Mouse (Mus musculus) activated CD4-positive, CD25-positive, alpha-beta regulatory T cell, adult 9 weeks (primary cell): ENCODE data around the gene Slc35g3. TPM values are rescaled to one million over a fixed set of nuclear protein-coding genes. Genes with fewer than 3 reads are reported as not detected.

Experiments used
- polyA plus RNA-seq: library from polyadenylated mRNA; unstranded; fragments of 100-300 nt; shearing (Covaris generic); gene quantifications from one replicate; pipeline ENCODE4 v1.2.1, GENCODE M21; 2017

Slc35g3 gene
- polyA plus RNA-seq = not detected

GRCm38 (mm10) chr11:69761868-69762267 lies at the start of gene Slc35g3:
Slc35g3 (minus strand) TSS chr11:69761968.

GRCm38 (mm10) chr11:69804972-69805909 lies 43.5 kb upstream of the Slc35g3 start, which contains the start of gene Tmem102:
Tmem102 (minus strand) TSS chr11:69805624.

GRCm38 (mm10) chr11:69801379-69801977 lies 39.7 kb upstream of the Slc35g3 start, which contains the start of gene Fgf11:
Fgf11 (minus strand) TSS chr11:69801857.

GRCm38 (mm10) chr11:69795168-69795982 lies 33.6 kb upstream of the Slc35g3 start, which contains the start of gene Chrnb1:
Chrnb1 (minus strand) TSS chr11:69795943.

GRCm38 (mm10) chr11:69765221-69766125 lies 3.7 kb upstream of the Slc35g3 start, which contains the start of gene Zbtb4:
Zbtb4 (plus strand) TSS chr11:69765912.

GRCm38 (mm10) chr11:69758478-69758970 lies 3.2 kb downstream of the Slc35g3 start, which contains the start of gene Polr2a:
Polr2a (minus strand) TSS chr11:69758637.

Other genes with a start within 250 kb of the Slc35g3 start
- gene Dnah2, start 212.9 kb downstream of the Slc35g3 start, polyA plus RNA-seq = not detected
- 0.50 TPM for gene Efnb3, start 201.8 kb downstream of the Slc35g3 start, polyA plus RNA-seq
- gene Wrap53, start 181.7 kb downstream of the Slc35g3 start, polyA plus RNA-seq = 34.5 TPM
- 251 TPM for gene Trp53, start 181.6 kb downstream of the Slc35g3 start, polyA plus RNA-seq
- not detected for gene Atp1b2, start 156.0 kb downstream of the Slc35g3 start, polyA plus RNA-seq
- gene Shbg, start 144.1 kb downstream of the Slc35g3 start, polyA plus RNA-seq = not detected
- gene Sat2, start 139.9 kb downstream of the Slc35g3 start, polyA plus RNA-seq = not detected
- gene Fxr2, start 129.0 kb downstream of the Slc35g3 start, polyA plus RNA-seq = 8.7 TPM
- gene Sox15, start 106.7 kb downstream of the Slc35g3 start, polyA plus RNA-seq = not detected
- gene Mpdu1, start 99.3 kb downstream of the Slc35g3 start, polyA plus RNA-seq = 54.7 TPM
- 10.0 TPM for gene Cd68, start 95.8 kb downstream of the Slc35g3 start, polyA plus RNA-seq
- 587 TPM for gene Eif4a1, start 89.5 kb downstream of the Slc35g3 start, polyA plus RNA-seq
- 41.0 TPM for gene Senp3, start 79.9 kb downstream of the Slc35g3 start, polyA plus RNA-seq
- not detected for gene Tnfsf13, start 76.2 kb downstream of the Slc35g3 start, polyA plus RNA-seq
- not detected for gene Tnfsf12, start 66.1 kb downstream of the Slc35g3 start, polyA plus RNA-seq
- not detected for gene Tnfsfm13, start 65.9 kb downstream of the Slc35g3 start, polyA plus RNA-seq
- gene Polr2a, start 3.3 kb downstream of the Slc35g3 start, polyA plus RNA-seq = 59.9 TPM
- 4.5 TPM for gene Zbtb4, start 3.9 kb upstream of the Slc35g3 start, polyA plus RNA-seq
- 4.8 TPM for gene Chrnb1, start 34.0 kb upstream of the Slc35g3 start, polyA plus RNA-seq
- gene Fgf11, start 39.9 kb upstream of the Slc35g3 start, polyA plus RNA-seq = not detected
- not detected for gene Tmem102, start 43.7 kb upstream of the Slc35g3 start, polyA plus RNA-seq
- gene Gm39566, start 53.3 kb upstream of the Slc35g3 start, polyA plus RNA-seq = not detected
- gene Spem2, start 56.5 kb upstream of the Slc35g3 start, polyA plus RNA-seq = not detected
- not detected for gene Spem1, start 60.2 kb upstream of the Slc35g3 start, polyA plus RNA-seq
- gene Nlgn2, start 75.8 kb upstream of the Slc35g3 start, polyA plus RNA-seq = 0.56 TPM
- 125 TPM for gene Tmem256, start 76.5 kb upstream of the Slc35g3 start, polyA plus RNA-seq
- gene Plscr3, start 84.4 kb upstream of the Slc35g3 start, polyA plus RNA-seq = 23.8 TPM
- gene Tnk1, start 96.8 kb upstream of the Slc35g3 start, polyA plus RNA-seq = not detected
- not detected for gene Tmem95, start 116.0 kb upstream of the Slc35g3 start, polyA plus RNA-seq
- 2.1 TPM for gene Kctd11, start 119.4 kb upstream of the Slc35g3 start, polyA plus RNA-seq
- 613 TPM for gene Acap1, start 133.6 kb upstream of the Slc35g3 start, polyA plus RNA-seq
- gene 2810408A11Rik, start 139.0 kb upstream of the Slc35g3 start, polyA plus RNA-seq = 2.8 TPM
- 3.6 TPM for gene Neurl4, start 139.1 kb upstream of the Slc35g3 start, polyA plus RNA-seq
- 135 TPM for gene Gps2, start 151.9 kb upstream of the Slc35g3 start, polyA plus RNA-seq
- 1,138 TPM for gene Eif5a, start 160.0 kb upstream of the Slc35g3 start, polyA plus RNA-seq
- not detected for gene Ybx2, start 173.8 kb upstream of the Slc35g3 start, polyA plus RNA-seq
- 0.31 TPM for gene Slc2a4, start 186.2 kb upstream of the Slc35g3 start, polyA plus RNA-seq
- gene Cldn7, start 202.8 kb upstream of the Slc35g3 start, polyA plus RNA-seq = not detected
- gene Ctdnep1, start 219.2 kb upstream of the Slc35g3 start, polyA plus RNA-seq = 30.2 TPM
- 70.4 TPM for gene Elp5, start 220.5 kb upstream of the Slc35g3 start, polyA plus RNA-seq
- gene Gabarap, start 229.2 kb upstream of the Slc35g3 start, polyA plus RNA-seq = 493 TPM
- 114 TPM for gene Phf23, start 233.8 kb upstream of the Slc35g3 start, polyA plus RNA-seq
- 19.7 TPM for gene Dvl2, start 238.6 kb upstream of the Slc35g3 start, polyA plus RNA-seq